Mouse (Mus musculus) spleen, adult 2 months (tissue): ENCODE measurements around the gene Vps13d.

Experiments
- CTCF ChIP-seq: fragments of 200-500 bp; IDR thresholded peaks from 2 replicates; pipeline ENCODE4 v1.5.1; 2011; ENCODE audit warnings: mild to moderate bottlenecking, inconsistent platforms; ENCODE audit not compliant: insufficient read depth, insufficient read length, insufficient replicate concordance; ENCODE audit errors: extremely low read depth
- POLR2A ChIP-seq: fragments of 200-500 bp; IDR thresholded peaks from 2 replicates; pipeline ENCODE4 v1.6.1; 2011; ENCODE audit warnings: low read depth, low read length, inconsistent platforms

GRCm38 (mm10) chr4:145101823-145102718, 92.7 kb downstream of the Vps13d start:
- no peak for TF ChIP-seq POLR2A
- TF ChIP-seq CTCF = no peak
